Mouse (Mus musculus) testis, adult 2 months (tissue): Measurements from ENCODE around the gene Cbfa2t3.

Experiments used
- CTCF ChIP-seq: fragments of 200-500 bp; IDR thresholded peaks from 2 replicates; pipeline ENCODE4 v1.5.1; 2012; ENCODE audit warnings: low read depth, mild to moderate bottlenecking, inconsistent platforms, low read length, moderate library complexity; ENCODE audit not compliant: control insufficient read depth, insufficient read depth, insufficient replicate concordance
- POLR2A ChIP-seq: fragments of 200-500 bp; IDR thresholded peaks from 2 replicates; pipeline ENCODE4 v1.6.1; 2012; ENCODE audit warnings: low read depth, mild to moderate bottlenecking, inconsistent platforms, low read length, moderate library complexity; ENCODE audit not compliant: control insufficient read depth

DNA sequence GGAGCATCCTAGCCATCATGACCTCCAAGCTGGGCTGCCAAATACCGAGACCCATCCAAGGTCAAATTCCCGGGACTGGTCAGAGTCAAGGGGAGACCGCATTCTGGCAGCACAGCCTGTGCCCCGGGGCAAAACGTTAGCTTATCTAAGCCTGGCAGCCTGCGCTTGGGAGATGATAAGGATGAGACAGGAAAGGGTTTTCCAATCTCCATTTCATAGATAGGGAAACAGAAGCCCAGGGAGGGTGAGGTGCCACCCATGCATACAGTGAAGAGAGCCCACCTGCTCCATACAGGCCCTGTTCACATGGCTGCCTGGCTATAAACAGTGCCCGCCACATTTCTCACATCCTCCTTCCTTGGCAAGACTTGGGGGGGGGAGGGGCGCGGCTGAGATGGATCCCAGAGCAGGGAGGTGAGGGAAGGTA, 32.6 kb downstream of the Cbfa2t3 start:
- TF ChIP-seq POLR2A (no peak), CTCF (no peak)
